Mouse (Mus musculus) stomach, embryonic 14.5 days (tissue): Measurements from ENCODE around the gene Gins1. TPM values are rescaled to one million over a fixed set of nuclear protein-coding genes. Genes with fewer than 3 reads are reported as not detected.

ENCODE experiments used
- ATAC-seq: fragments of 200-750 bp; cut with Nextera tagmentation; 2 replicates; pipeline ENCODE4 v1.8.0; 2017; ENCODE audit warnings: low read depth, moderate TSS enrichment; ENCODE audit not compliant: insufficient number of reproducible peaks, insufficient read depth, low FRiP score
- H3K27ac ChIP-seq: fragments of 300-500 bp; sonication (generic); 2 replicates; pipeline ENCODE4 v1.5.1; 2014; ENCODE audit warnings: mild to moderate bottlenecking, low read length, moderate library complexity, mixed read lengths
- H3K27me3 ChIP-seq: fragments of 300-500 bp; sonication (generic); 2 replicates; pipeline ENCODE4 v1.6.1; 2014; ENCODE audit warnings: low read length, control low read depth, mixed read lengths; ENCODE audit not compliant: control insufficient read depth, insufficient read depth
- H3K36me3 ChIP-seq: fragments of 300-500 bp; sonication (generic); 2 replicates; pipeline ENCODE4 v1.6.1; 2014; ENCODE audit warnings: mild to moderate bottlenecking, control low read depth, low read length, moderate library complexity, mixed read lengths; ENCODE audit not compliant: control insufficient read depth, insufficient read depth
- H3K4me1 ChIP-seq: fragments of 300-500 bp; sonication (generic); 2 replicates; pipeline ENCODE4 v1.6.1; 2014; ENCODE audit warnings: low read length, control low read depth, mixed read lengths; ENCODE audit not compliant: control insufficient read depth, insufficient read depth
- H3K4me2 ChIP-seq: fragments of 300-500 bp; sonication (generic); replicated peaks from 2 replicates; pipeline ENCODE4 v1.6.1; 2014; ENCODE audit warnings: low read depth, low read length, control low read depth
- H3K4me3 ChIP-seq: fragments of 300-500 bp; sonication (generic); 2 replicates; pipeline ENCODE4 v1.5.1; 2014; ENCODE audit warnings: low read depth, low read length, control low read depth
- H3K9ac ChIP-seq: fragments of 300-500 bp; sonication (generic); replicated peaks from 2 replicates; pipeline ENCODE4 v1.6.1; 2014; ENCODE audit warnings: low read depth, mild to moderate bottlenecking, control low read depth, low read length, moderate library complexity, mixed read lengths
- H3K9me3 ChIP-seq: fragments of 300-500 bp; sonication (generic); 2 replicates; pipeline ENCODE4 v1.6.1; 2016; ENCODE audit warnings: low read depth, low read length, control low read depth; ENCODE audit not compliant: control insufficient read depth
- WGBS: fragments of 180-500 bp; shearing (Covaris S2); extraction: QIAGEN DNeasy Blood & Tissue Kit; methylation state at CpG from one replicate; pipeline ENCODE4 v1.1.7; 2014; 5-methylcytosine and 5-hydroxymethylcytosine counted together
- polyA plus RNA-seq: library from polyadenylated mRNA; unstranded; fragments of >200 nt; fragmentation: Nextera tagmentation; extraction: Ambion mirVana; gene quantifications from 2 replicates; pipeline ENCODE4 v1.2.1, GENCODE M21; 2014

Gins1 gene
- 43.5 and 44.8 TPM in 2 replicates for polyA plus RNA-seq

DNA sequence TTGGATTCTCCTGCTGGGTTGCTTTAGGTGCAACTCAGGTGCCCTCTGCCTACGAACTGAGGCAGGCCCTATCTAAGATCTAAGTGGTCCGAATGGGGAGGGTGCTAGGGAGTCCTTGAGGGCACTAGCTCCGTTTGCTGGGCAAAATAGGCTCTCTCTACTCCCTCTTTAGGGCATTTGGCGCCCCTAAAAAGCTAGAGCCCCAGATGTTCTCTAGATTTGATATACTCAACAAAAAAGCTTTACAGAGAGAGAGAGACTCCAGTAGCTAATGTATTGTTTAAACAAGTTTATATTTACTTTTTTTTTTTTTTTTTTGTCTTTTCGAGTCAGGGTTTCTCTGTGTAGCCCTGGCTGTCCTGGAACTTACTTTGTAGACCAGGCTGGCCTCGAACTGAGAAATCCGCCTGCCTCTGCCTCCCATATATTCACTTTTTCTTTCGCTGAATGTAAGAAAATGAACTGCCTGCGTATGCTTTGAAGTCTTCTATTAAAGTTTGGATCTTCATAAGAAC, at the start of gene Gins1:
TSS of gene Gins1 (plus strand) at position 465 of the 515 bp plus-strand sequence.
- 0 out of 2 replicates have a peak, but pooled peaks cover 13% of the 10 kb centered on the region for H3K4me1 ChIP-seq

DNA sequence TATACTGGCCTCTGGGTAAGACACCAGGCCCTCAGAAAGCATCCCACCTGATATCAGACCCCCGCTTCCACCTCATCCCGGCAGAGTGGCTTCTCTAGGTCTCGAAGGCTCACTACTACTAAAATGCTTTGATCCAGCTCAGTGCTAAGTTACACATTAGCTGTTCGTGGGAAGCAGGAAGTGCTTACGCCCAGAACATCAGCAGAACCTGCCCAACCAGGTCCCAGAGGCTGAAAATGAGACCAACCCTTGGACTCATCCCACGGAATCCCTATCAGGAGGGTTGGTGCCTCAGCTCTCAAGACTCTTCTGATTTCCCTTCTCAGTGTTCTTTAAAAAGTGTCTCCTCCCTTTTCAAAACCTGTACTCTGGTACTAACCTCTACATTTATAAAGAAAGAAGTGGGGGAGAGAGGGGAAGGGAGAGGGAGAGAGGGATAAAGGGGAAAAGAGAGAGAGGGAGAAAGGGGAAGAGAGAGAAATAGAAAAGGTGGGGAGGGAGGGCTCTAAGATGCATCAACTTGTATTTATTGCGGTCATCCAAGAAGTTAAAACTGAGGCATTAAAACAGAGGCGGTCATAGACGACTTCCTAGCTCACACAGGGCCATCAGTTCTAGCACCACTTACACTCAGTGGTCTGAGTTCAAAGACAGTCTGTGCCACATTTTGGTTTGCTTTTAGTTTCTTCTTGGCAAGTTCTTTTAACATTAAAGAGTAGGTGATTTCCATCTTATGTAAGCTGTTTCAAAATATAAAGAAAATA, 46.3 kb upstream of the Gins1 start:
- no peak overlapping the region for H3K27ac ChIP-seq
- no peaks in the 10 kb centered on the region for H3K27me3 ChIP-seq
- no peaks in the 10 kb centered on the region for H3K36me3 ChIP-seq
- no peak overlapping the region for H3K4me2 ChIP-seq
- no peaks in the 10 kb centered on the region for H3K9me3 ChIP-seq
- ATAC-seq = no peak
- 74% methylated on average over 9 of the region's 9 CpGs for WGBS
- no peaks in the 10 kb centered on the region for H3K4me1 ChIP-seq
- no peak overlapping the region for H3K9ac ChIP-seq
- H3K4me3 ChIP-seq = no peak overlapping the region

More for the DNA sequence above, at the start of gene Gins1:
- H3K4me3 ChIP-seq = peak within 1 kb of the TSS; percentile 79
- no peaks in the 10 kb centered on the region for H3K9me3 ChIP-seq
- no peaks in the 10 kb centered on the region for H3K36me3 ChIP-seq
- H3K9ac ChIP-seq = peak within 1 kb of the TSS; percentile 82
- peak within 1 kb of the TSS; percentile 89 for H3K4me2 ChIP-seq
- no peak; the same call in 1 of the 2 replicates for ATAC-seq
- WGBS = 37% methylated on average over 9 of the region's 9 CpGs
- H3K27me3 ChIP-seq = no peaks in the 10 kb centered on the region
- peak within 1 kb of the TSS; percentile 69 for H3K27ac ChIP-seq

DNA sequence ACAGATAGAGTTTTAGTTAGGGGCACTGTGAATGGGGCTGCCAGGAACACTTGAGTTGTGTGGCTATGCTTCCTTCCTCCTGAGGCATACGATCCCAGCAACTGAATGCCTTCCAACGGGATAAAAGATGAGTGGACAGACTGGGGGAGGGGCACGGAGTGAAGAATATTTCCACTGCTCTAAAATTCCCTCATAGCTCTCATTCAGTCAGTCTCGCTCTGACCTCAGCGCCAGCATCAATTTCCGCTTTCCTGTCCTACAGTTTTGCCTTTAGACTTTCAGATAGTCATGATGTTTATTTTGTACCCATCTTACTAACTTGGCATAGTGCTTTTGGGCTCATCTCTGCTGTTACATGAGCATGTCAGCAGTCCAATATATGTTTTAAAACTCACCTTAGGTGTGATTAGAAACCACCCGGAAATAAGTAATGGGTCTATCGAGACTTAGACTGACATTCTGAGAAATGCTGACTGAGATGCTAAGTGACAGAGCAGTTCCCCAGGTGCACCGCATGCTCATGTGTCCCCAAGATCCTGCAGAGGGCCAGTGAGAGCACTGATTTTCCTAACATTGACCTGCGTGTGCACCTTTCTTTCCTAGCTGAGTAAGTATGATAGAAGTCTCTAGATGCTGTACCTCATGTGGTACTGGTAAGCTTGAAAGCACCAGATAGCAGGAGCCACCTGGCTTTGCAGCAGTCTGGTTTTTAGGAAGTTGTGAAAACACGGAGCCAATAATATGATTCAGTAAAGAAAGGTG, 45.3 kb upstream of the Gins1 start:
- Histone ChIP-seq H3K36me3 (no peaks in the 10 kb centered on the region), H3K4me2 (no peak overlapping the region), H3K27ac (no peak overlapping the region), H3K4me1 (no peaks in the 10 kb centered on the region), H3K9ac (no peak overlapping the region), H3K9me3 (no peaks in the 10 kb centered on the region), H3K27me3 (no peaks in the 10 kb centered on the region), H3K4me3 (no peak overlapping the region)
- WGBS = 76% methylated on average over 11 of the region's 11 CpGs
- ATAC-seq = no peak

DNA sequence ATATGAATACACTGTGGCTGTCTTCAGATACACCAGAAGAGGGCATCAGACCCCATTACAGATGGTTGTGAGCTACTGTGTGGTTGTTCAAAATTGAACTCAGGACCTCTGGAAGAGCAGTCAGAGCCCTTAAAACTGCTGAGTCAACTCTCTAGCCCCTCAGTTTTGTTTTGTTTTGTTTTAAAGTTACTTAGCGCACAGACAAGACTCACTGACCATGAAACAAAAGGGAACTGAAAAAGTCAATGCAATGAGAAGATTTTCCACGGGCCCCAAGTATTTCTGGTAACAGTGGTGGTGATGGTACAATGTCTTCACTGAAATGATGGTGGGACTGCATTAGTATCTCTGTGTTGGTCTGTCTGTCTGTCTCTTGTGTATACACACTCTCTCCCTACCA, 44.1 kb upstream of the Gins1 start:
- WGBS = 87% methylated on average over 2 of the region's 2 CpGs
- no peak overlapping the region for H3K27ac ChIP-seq
- no peaks in the 10 kb centered on the region for H3K36me3 ChIP-seq
- H3K27me3 ChIP-seq = no peaks in the 10 kb centered on the region
- no peaks in the 10 kb centered on the region for H3K9me3 ChIP-seq
- H3K4me1 ChIP-seq = no peaks in the 10 kb centered on the region
- H3K4me2 ChIP-seq = no peak overlapping the region
- H3K9ac ChIP-seq = no peak overlapping the region
- no peak overlapping the region for H3K4me3 ChIP-seq
- ATAC-seq = no peak

DNA sequence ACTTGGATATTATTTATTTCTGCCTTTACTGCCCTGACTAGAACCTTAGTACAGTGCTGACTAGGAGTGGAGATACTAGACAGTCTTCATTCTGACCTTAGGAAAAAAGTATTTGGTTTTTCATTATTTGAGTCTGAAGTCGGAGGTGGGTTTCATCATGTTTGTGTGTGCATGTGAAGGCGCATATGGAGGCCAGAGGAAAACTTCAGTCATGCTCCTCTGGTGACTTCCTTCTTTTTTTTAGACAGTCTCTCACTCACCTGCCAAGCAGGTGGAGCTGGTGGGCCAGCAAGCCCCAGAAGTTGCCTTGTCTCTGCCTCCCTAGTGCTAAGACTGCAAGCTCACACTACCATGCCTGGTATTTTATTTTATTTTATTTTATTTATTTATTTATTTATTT, 38.2 kb upstream of the Gins1 start:
- Histone ChIP-seq H3K4me1 (no peaks in the 10 kb centered on the region), H3K9me3 (no peaks in the 10 kb centered on the region), H3K36me3 (no peaks in the 10 kb centered on the region), H3K27ac (no peak overlapping the region), H3K4me3 (no peak overlapping the region), H3K4me2 (no peak overlapping the region), H3K27me3 (no peaks in the 10 kb centered on the region), H3K9ac (no peak overlapping the region)
- no peak for ATAC-seq
- WGBS = 94% methylated on average over 2 of the region's 2 CpGs

DNA sequence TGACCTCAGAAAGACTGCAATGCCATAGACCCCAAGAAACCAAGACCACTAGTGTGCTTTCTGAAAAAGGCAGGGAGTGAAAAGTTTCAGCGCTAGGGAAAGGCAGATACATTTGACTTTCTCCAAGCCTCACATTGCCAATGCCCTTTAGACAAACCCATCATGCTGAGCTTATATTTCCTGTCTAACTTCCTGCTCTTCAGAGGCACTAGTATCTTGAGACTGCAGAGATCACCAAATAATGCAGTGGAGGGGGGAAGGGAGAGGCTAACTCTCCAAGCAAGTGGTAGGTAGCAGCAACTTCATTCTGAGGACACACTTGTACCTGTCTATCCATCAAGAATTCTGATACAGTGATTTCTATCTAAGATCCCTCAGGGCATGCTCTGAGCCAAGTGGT, 35.8 kb upstream of the Gins1 start:
- WGBS = 92% methylated on average over 1 of the region's 1 CpGs
- no peaks in the 10 kb centered on the region for H3K4me1 ChIP-seq
- H3K4me3 ChIP-seq = no peak overlapping the region
- ATAC-seq = no peak
- no peak overlapping the region for H3K4me2 ChIP-seq
- no peak overlapping the region for H3K9ac ChIP-seq
- H3K9me3 ChIP-seq = no peaks in the 10 kb centered on the region
- H3K27me3 ChIP-seq = no peaks in the 10 kb centered on the region
- no peak overlapping the region for H3K27ac ChIP-seq
- H3K36me3 ChIP-seq = no peaks in the 10 kb centered on the region

DNA sequence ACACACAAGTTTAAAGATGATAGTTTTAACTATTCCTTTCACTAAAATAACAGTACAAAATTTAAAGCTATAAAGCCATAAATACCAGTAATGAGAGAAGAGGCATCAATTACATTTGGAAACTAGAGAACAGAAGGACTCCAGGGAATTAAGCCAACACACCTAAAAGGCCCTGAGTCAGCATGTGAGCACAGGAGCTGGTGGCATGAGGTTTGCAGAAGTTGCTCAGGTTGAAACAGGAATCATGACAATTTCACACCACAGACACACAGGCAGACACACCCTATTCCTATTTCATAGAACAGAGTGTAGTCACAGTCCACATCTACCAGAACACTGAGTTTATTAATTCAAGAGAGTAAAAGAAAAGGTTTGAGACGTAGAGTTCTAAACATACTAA, 30.7 kb upstream of the Gins1 start:
- Histone ChIP-seq H3K27ac (no peak overlapping the region), H3K9me3 (no peaks in the 10 kb centered on the region), H3K27me3 (no peaks in the 10 kb centered on the region), H3K36me3 (no peaks in the 10 kb centered on the region), H3K9ac (no peak overlapping the region), H3K4me2 (no peak overlapping the region), H3K4me1 (no peaks in the 10 kb centered on the region), H3K4me3 (no peak overlapping the region)
- no peak for ATAC-seq
- WGBS = 88% methylated on average over 1 of the region's 1 CpGs

DNA sequence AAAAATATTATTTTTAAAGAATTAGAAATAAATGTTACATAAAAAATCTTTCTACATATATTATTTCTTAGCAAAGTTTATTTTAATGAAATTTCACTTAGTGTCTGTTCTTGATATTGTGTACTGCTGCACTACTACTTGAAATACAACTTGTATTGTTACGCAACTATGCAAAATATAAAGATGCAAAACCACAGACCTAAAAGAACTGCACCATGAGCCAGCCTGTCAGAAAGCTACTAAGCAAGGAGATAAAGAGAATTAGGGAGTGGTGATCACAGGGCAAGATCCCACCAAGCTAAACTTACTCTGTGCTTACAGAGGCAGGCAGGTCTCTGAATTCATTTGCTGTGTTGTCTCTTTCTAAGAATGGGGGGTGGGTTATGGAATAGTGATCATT, 30.0 kb upstream of the Gins1 start:
- H3K4me3 ChIP-seq = no peak overlapping the region
- H3K27ac ChIP-seq = no peak overlapping the region
- H3K9ac ChIP-seq = no peak overlapping the region
- WGBS = 96% methylated on average over 1 of the region's 1 CpGs
- no peaks in the 10 kb centered on the region for H3K36me3 ChIP-seq
- no peaks in the 10 kb centered on the region for H3K4me1 ChIP-seq
- no peaks in the 10 kb centered on the region for H3K27me3 ChIP-seq
- H3K9me3 ChIP-seq = no peaks in the 10 kb centered on the region
- H3K4me2 ChIP-seq = no peak overlapping the region
- ATAC-seq = no peak
